Mouse (Mus musculus) liver, postnatal 0 days (tissue): Measurements from ENCODE around the gene Lexm. TPM values are rescaled to one million over a fixed set of nuclear protein-coding genes. Genes with fewer than 3 reads are reported as not detected.

ENCODE experiments used
- ATAC-seq: fragments of 200-750 bp; cut with Nextera tagmentation; 2 replicates; pipeline ENCODE4 v1.8.0; 2017; ENCODE audit warnings: mild to moderate bottlenecking, moderate library complexity
- DNase-seq: peaks from one replicate; pipeline ENCODE4 v3.0.0-alpha.2; 2016
- H3K27ac ChIP-seq: fragments of 300-500 bp; sonication (generic); 2 replicates; pipeline ENCODE4 v1.5.1; 2014; ENCODE audit warnings: antibody characterized with exemption, moderate library complexity, mild to moderate bottlenecking, low read depth
- H3K27me3 ChIP-seq: fragments of 300-500 bp; sonication (generic); 2 replicates; pipeline ENCODE4 v1.6.1; 2014; ENCODE audit warnings: low read length, control low read depth, mixed read lengths; ENCODE audit not compliant: insufficient read depth
- H3K36me3 ChIP-seq: fragments of 300-500 bp; sonication (generic); replicated peaks from 2 replicates; pipeline ENCODE4 v1.6.1; 2014; ENCODE audit warnings: mild to moderate bottlenecking, control low read depth, low read length, moderate library complexity, mixed read lengths; ENCODE audit not compliant: insufficient read depth
- H3K4me1 ChIP-seq: fragments of 300-500 bp; sonication (generic); 2 replicates; pipeline ENCODE4 v1.6.1; 2014; ENCODE audit warnings: antibody characterized with exemption, mild to moderate bottlenecking, control low read depth; ENCODE audit not compliant: insufficient read depth
- H3K4me2 ChIP-seq: fragments of 300-500 bp; sonication (generic); 2 replicates; pipeline ENCODE4 v1.6.1; 2014; ENCODE audit warnings: low read depth, mild to moderate bottlenecking, low read length, moderate library complexity, mixed read lengths
- H3K4me3 ChIP-seq: fragments of 300-500 bp; sonication (generic); 2 replicates; pipeline ENCODE4 v1.5.1; 2014; ENCODE audit warnings: low read depth, low read length
- H3K9ac ChIP-seq: fragments of 300-500 bp; sonication (generic); replicated peaks from 2 replicates; pipeline ENCODE4 v1.6.1; 2014; ENCODE audit warnings: mild to moderate bottlenecking, moderate library complexity
- H3K9me3 ChIP-seq: fragments of 300-500 bp; sonication (generic); 2 replicates; pipeline ENCODE4 v1.6.1; 2016; ENCODE audit warnings: mild to moderate bottlenecking, control low read depth, low read length, mixed read lengths
- CTCF ChIP-seq: sonication (generic); IDR thresholded peaks from 2 replicates; pipeline ENCODE4 v1.5.1; 2016; ENCODE audit warnings: antibody characterized with exemption, low read depth
- EP300 ChIP-seq: IDR thresholded peaks from 2 replicates; pipeline ENCODE4 v1.6.1; 2016; ENCODE audit warnings: antibody characterized with exemption, low read depth, mild to moderate bottlenecking
- WGBS: fragments of 180-500 bp; shearing (Covaris S2); extraction: QIAGEN DNeasy Blood & Tissue Kit; methylation state at CpG from one replicate; pipeline ENCODE4 v1.1.7; 2014; ENCODE audit not compliant: insufficient replicate concordance; 5-methylcytosine and 5-hydroxymethylcytosine counted together
- polyA plus RNA-seq: library from polyadenylated mRNA; unstranded; fragments of >200 nt; fragmentation: Nextera tagmentation; extraction: Ambion mirVana; gene quantifications from 2 replicates; pipeline ENCODE4 v1.2.1, GENCODE M21; 2015

Lexm gene
- polyA plus RNA-seq, 1 experiment from 2014 or later, result not detected

DNA sequence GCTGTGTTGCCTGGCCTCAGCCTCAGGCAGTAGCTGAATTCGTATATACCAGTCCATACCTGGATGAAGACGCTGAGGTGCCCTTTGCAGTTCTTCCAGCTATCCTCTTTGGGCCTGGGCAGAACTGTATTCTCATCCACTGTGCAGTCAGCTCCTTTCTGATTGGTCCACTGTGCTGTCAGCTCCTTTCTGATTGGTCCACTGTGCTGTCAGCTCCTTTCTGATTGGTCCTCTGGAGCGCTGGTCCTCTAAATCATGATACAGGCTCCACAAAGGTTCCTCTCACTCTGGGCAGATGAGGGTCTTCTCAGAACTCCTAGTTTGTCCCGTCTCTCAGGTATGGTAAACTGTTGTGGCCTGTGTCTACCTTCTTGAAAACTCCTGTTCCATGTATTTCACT is 47.4 kb downstream of the Lexm start:
- Histone ChIP-seq H3K27me3 (no peaks in the 10 kb centered on the region), H3K9me3 (no peaks in the 10 kb centered on the region), H3K4me3 (no peak overlapping the region), H3K27ac (no peak overlapping the region), H3K4me2 (no peak overlapping the region), H3K36me3 (peaks cover 40% of the 10 kb centered on the region), H3K9ac (no peak overlapping the region), H3K4me1 (no peaks in the 10 kb centered on the region)
- TF ChIP-seq CTCF (no peak), EP300 (no peak)
- ATAC-seq (peak; percentile 30; the same call in 1 of the 2 replicates), DNase-seq (no peak)
- 86% methylated on average over 4 of the region's 4 CpGs for WGBS

DNA sequence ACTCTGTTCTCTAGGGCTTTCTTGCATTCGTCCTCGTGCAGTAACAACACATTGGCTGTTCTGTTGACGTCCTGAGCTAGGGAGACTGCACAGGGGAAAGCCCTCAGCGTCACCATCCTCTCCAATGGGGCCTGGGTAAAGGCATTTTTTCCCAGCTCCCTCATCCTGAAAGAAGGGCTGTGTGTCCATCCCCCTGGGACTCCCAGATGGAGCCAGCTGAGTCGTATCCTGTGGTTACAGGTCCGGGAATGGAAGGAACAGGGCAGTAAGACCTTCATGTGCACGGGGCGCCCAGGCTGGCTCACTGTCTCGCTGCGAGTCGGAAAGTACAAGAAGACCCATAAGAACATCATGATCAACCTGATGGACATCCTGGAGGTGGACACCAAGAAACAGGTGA is 52.9 kb downstream of the Lexm start:
- Histone ChIP-seq H3K4me2 (peak overlapping the region; percentile 98), H3K4me1 (peaks cover 9% of the 10 kb centered on the region), H3K27ac (peak overlapping the region; percentile 60), H3K9me3 (no peaks in the 10 kb centered on the region), H3K9ac (peak overlapping the region; percentile 51; the same call in 1 of the 2 replicates), H3K27me3 (0 out of 2 replicates have a peak, but pooled peaks cover 3% of the 10 kb centered on the region), H3K36me3 (peaks cover 16% of the 10 kb centered on the region; the same call in 1 of the 2 replicates), H3K4me3 (peak overlapping the region; percentile 85)
- 84% methylated on average over 11 of the region's 11 CpGs for WGBS
- ATAC-seq (no peak), DNase-seq (no peak)
- no peak for TF ChIP-seq EP300
- no peak for TF ChIP-seq CTCF

DNA sequence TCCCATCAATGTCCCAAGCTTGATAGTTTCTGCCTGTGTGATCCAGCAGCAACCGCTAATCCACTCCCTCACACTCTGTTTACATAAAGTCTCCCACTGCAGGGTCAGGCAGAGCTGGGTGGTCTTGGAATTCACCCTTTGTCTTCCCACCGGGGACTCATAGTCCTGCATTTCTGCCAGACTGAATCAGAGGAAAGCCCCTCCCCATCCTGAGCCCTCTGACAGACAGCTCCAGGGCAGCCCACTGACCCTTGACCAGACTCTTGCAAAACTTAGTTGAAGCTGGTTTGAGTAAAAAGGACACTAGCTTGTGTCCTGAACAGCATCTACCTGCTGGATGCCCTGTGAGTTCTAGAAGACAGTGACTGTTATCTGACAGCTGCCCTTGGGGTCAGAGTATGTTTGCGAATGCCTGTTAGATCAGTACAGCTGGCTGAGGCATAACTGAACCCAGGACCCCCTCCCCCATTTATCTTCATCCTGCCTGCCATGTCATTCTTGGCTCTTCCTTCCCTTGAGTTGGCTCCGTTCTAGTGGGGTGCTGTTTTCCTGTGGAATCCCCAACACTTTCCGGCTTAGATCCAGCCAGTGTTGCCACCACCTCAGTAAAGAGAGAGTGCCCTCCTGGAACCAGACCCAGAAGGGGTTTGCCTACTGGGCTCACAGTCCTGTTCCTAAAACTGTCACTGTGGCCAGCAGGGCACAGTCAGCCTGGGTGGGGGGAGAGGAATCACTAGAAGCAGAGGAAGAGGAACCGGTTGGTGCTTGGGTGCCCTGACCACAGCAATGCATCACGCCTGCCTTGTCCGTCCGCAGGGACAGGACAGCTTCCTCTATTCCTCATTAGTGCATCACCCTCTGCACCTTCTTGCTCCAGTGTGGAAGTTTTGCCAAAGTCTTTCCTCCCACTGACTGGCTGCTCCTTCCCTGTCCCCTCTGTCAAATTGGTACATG is 53.9 kb downstream of the Lexm start:
- H3K9ac ChIP-seq, result peak overlapping the region; percentile 83
- 33% methylated on average over 9 of the region's 9 CpGs for WGBS
- ATAC-seq, result peak; percentile 26
- TF ChIP-seq CTCF, result no peak
- H3K36me3 ChIP-seq, result peaks cover 14% of the 10 kb centered on the region; the same call in 1 of the 2 replicates
- DNase-seq, result peak; percentile 54
- peak overlapping the region; percentile 95 for H3K27ac ChIP-seq
- H3K9me3 ChIP-seq, result no peaks in the 10 kb centered on the region
- 0 out of 2 replicates have a peak, but pooled peaks cover 3% of the 10 kb centered on the region for H3K27me3 ChIP-seq
- peak overlapping the region; percentile 98 for H3K4me2 ChIP-seq
- H3K4me1 ChIP-seq, result peaks cover 9% of the 10 kb centered on the region
- peak overlapping the region; percentile 85 for H3K4me3 ChIP-seq

DNA sequence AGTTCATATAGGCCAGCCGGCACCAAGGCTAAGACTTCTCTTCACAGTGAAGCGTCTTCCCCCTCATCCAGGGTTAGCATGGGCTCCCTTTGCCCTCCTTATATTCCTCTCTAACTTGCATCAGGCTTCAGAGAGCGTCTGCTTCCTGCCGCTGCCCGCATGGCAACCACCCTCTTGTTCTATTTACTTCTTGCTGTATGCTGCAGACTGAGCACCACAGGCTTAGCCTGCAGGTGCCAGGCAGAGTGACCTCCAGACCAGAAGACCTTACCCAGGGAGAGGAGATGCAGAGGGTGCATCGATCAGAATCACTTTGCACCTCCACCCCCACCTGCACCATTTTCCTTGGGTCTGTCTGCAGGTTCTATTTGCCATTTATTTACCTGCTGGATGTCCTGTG is 55.0 kb downstream of the Lexm start:
- Histone ChIP-seq H3K4me2 (peak overlapping the region; percentile 98), H3K36me3 (peaks cover 12% of the 10 kb centered on the region; the same call in 1 of the 2 replicates), H3K4me3 (peak overlapping the region; percentile 85), H3K27me3 (0 out of 2 replicates have a peak, but pooled peaks cover 3% of the 10 kb centered on the region), H3K9ac (peak overlapping the region; percentile 83), H3K4me1 (peaks cover 9% of the 10 kb centered on the region), H3K27ac (peak overlapping the region; percentile 95), H3K9me3 (no peaks in the 10 kb centered on the region)
- WGBS, result 12% methylated on average over 6 of the region's 6 CpGs
- ATAC-seq (no peak), DNase-seq (no peak)
- TF ChIP-seq CTCF, result no peak
- no peak for TF ChIP-seq EP300

DNA sequence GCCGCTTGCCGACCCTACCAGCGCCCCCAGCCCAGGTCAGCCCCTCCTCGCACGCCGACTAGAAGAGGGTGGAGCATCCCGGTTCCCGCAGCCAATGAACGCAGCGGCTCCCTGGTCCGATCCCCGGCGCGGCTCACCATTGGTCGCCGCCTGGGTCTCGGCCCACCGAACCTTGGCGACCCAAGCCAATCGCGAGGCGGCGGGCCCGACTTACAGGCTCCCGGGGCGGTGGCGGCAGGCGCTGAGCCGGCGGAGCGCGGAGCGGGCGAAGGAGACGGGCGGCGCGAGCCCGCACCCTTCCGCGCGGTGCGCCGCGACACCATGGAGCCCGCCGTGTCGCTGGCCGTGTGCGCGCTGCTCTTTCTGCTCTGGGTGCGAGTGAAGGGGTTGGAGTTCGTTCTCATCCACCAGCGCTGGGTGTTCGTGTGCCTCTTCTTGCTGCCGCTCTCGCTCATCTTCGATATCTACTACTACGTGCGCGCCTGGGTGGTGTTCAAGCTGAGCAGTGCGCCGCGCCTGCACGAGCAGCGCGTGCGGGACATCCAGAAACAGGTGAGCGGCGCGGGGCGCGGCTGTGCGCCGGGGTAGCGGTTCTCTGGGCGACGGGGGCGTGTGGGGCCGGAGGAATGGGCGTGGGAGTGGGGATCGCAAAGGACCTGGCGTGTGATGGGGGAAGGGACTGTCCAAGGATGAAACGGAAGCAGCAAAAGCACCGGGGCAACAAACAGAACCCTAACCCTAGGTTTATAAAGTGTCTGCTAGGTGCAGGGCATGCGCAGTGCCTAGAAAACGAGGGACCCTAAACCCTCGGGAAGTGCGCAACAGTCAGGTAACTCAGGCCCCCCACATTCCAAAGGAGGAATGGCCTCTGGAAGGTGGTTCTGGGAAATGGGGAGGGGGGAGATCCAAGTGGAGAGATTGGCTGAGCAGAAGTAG is 55.9 kb downstream of the Lexm start, which contains the start of gene Dhcr24:
TSS of gene Dhcr24 (plus strand) at position 193 of the 936 bp plus-strand sequence.
- Histone ChIP-seq H3K9ac (peak within 1 kb of the TSS; percentile 83), H3K4me2 (peak within 1 kb of the TSS; percentile 98), H3K27me3 (0 out of 2 replicates have a peak, but pooled peaks cover 3% of the 10 kb centered on the region), H3K27ac (peak within 1 kb of the TSS; percentile 95), H3K4me1 (peaks cover 9% of the 10 kb centered on the region), H3K9me3 (no peaks in the 10 kb centered on the region), H3K4me3 (peak within 1 kb of the TSS; percentile 85), H3K36me3 (peaks cover 12% of the 10 kb centered on the region; the same call in 1 of the 2 replicates)
- under 1% methylated on average over 80 of the region's 89 CpGs for WGBS
- DNase-seq, result peak; percentile 93
- peak; percentile 87 for ATAC-seq
- TF ChIP-seq CTCF (no peak), EP300 (no peak; the same call in 1 of the 2 replicates)
